Mouse (Mus musculus) myocyte (in vitro differentiated cells): ENCODE results near the gene Clec3b. TPM values are rescaled to one million over a fixed set of nuclear protein-coding genes. Genes with fewer than 3 reads are reported as not detected.

Source experiments
- H3K27me3 ChIP-seq: one replicate; pipeline ENCODE4 v1.6.1; 2011; ENCODE audit not compliant: control insufficient read depth, insufficient read depth, insufficient read length
- H3K36me3 ChIP-seq: one replicate; pipeline ENCODE4 v1.6.1; 2011; ENCODE audit not compliant: control insufficient read depth, insufficient read depth
- H3K4me2 ChIP-seq: one replicate; pipeline ENCODE4 v1.6.1; 2011; ENCODE audit warnings: low read depth, control low read depth
- H3K4me3 ChIP-seq: one replicate; pipeline ENCODE4 v1.5.1; 2011; ENCODE audit warnings: mild to moderate bottlenecking, control low read depth, moderate library complexity
- H3K79me2 ChIP-seq: one replicate; pipeline ENCODE4 v1.6.1; 2011; ENCODE audit not compliant: control insufficient read depth, insufficient read depth
- H3ac ChIP-seq: one replicate; pipeline ENCODE4 v1.6.1; 2011; ENCODE audit not compliant: control insufficient read depth, insufficient read length
- CEBPB ChIP-seq: IDR thresholded peaks from 2 replicates; pipeline ENCODE4 v1.6.1; 2011; ENCODE audit warnings: mild to moderate bottlenecking, moderate library complexity; ENCODE audit not compliant: poor library complexity, insufficient read depth, severe bottlenecking
- E2F4 ChIP-seq: IDR thresholded peaks from one replicate; pipeline ENCODE4 v1.6.1; 2011; ENCODE audit warnings: mild to moderate bottlenecking, control low read depth, moderate library complexity; ENCODE audit not compliant: insufficient read depth
- MAX ChIP-seq: IDR thresholded peaks from one replicate; pipeline ENCODE4 v1.6.1; 2011; ENCODE audit warnings: low read depth, mild to moderate bottlenecking, control low read depth
- MYOD1 ChIP-seq, 3 experiments: IDR thresholded peaks; one replicate each; pipeline ENCODE4 v1.6.1; 2011; ENCODE audit warnings: control low read depth in 2 of 3, low read depth in 2 of 3, mild to moderate bottlenecking in 2 of 3, moderate library complexity in 1 of 3; ENCODE audit not compliant: insufficient read length in 2 of 3, control insufficient read depth in 1 of 3
- MYOG ChIP-seq, 3 experiments: IDR thresholded peaks; one replicate each; pipeline ENCODE4 v1.6.1; 2011; ENCODE audit warnings: control low read depth in 2 of 3, low read depth in 2 of 3, mild to moderate bottlenecking in 2 of 3; ENCODE audit not compliant: insufficient read length in 2 of 3, control insufficient read depth in 1 of 3, insufficient read depth in 1 of 3
- POLR2A ChIP-seq: IDR thresholded peaks from one replicate; pipeline ENCODE4 v1.6.1; 2011; ENCODE audit warnings: low read depth, mild to moderate bottlenecking, control low read depth, moderate library complexity; ENCODE audit not compliant: insufficient read length
- POLR2AphosphoS2 ChIP-seq: IDR thresholded peaks from one replicate; pipeline ENCODE4 v1.6.1; 2011; ENCODE audit warnings: low read depth, control low read depth; ENCODE audit not compliant: insufficient read length
- REST ChIP-seq: IDR thresholded peaks from one replicate; pipeline ENCODE4 v1.6.1; 2011; ENCODE audit warnings: mild to moderate bottlenecking, control low read depth, moderate library complexity; ENCODE audit not compliant: insufficient read depth, insufficient read length
- SRF ChIP-seq: IDR thresholded peaks from one replicate; pipeline ENCODE4 v1.6.1; 2011; ENCODE audit warnings: low read depth; ENCODE audit not compliant: control insufficient read depth, insufficient read length
- TCF12 ChIP-seq: IDR thresholded peaks from one replicate; pipeline ENCODE4 v1.6.1; 2011; ENCODE audit warnings: mild to moderate bottlenecking, control low read depth; ENCODE audit not compliant: poor library complexity, insufficient read depth, severe bottlenecking
- TCF3 ChIP-seq: IDR thresholded peaks from one replicate; pipeline ENCODE4 v1.6.1; 2011; ENCODE audit warnings: low read depth, control low read depth; ENCODE audit not compliant: insufficient read length
- USF1 ChIP-seq: IDR thresholded peaks from one replicate; pipeline ENCODE4 v1.6.1; 2011; ENCODE audit warnings: low read depth, mild to moderate bottlenecking, control low read depth, moderate library complexity
- polyA plus RNA-seq: library from polyadenylated mRNA; unstranded; fragments of >200 nt; fragmentation: generic; extraction: Trizol; gene quantifications from one replicate; pipeline ENCODE4 v1.2.1, GENCODE M21; 2012; ENCODE audit warnings: missing spikeins

Gene Clec3b
- polyA plus RNA-seq, 1 experiment = 0.10 TPM

DNA sequence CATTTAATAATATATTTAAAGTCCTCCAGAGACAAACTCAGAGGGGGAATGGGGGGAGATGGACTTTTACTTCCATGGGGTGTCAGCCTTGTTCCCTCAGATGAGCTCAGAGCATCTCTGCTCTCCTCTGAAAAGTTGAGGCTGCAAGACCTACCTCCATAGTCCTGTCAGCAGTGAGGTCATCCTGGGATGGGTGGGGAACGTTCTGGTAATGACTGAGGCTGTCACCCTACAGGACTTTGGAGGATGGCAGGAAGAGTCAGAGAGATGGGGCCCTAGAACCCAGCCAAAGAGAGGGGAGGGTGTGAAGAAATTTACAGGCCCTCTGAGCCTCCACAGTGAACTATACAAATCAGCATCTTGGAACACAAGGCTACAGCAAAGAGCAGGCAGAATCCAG is 815 bp downstream of the Clec3b start:
- H3ac ChIP-seq = no peak overlapping the region
- no peak overlapping the region for H3K4me3 ChIP-seq
- no peak overlapping the region for H3K4me2 ChIP-seq
- no peaks in the 10 kb centered on the region for H3K79me2 ChIP-seq
- no peak for TF ChIP-seq MYOD1 (IDR thresholded peaks at IDR 0.05; ENCODE audit: control insufficient read depth in 1 of 3, insufficient read length in 2 of 3, low read depth in 2 of 3)
- H3K27me3 ChIP-seq = no peaks in the 10 kb centered on the region
- H3K36me3 ChIP-seq = no peaks in the 10 kb centered on the region

DNA sequence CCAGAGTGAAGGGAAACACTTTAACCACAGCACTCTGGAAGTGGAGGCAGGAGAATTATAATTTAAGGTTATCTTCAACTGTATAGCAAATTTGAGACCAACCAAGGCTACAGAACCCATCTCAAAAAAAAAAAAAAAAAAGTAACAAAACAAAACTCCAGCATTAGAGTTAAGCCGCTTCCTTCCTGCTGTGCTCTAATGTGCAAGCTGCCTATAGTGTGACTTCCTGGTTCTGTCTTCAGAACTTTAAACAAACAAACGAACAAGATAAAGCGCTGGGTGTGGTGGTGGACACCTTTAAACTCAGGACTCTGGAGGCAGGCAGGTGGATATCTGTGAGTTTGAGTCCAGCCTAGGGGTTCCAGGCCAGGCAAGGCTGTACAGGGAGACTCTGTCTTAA is 1.3 kb downstream of the Clec3b start:
- Histone ChIP-seq H3ac (no peak overlapping the region), H3K27me3 (no peaks in the 10 kb centered on the region), H3K4me2 (no peak overlapping the region), H3K36me3 (no peaks in the 10 kb centered on the region), H3K4me3 (no peak overlapping the region), H3K79me2 (no peaks in the 10 kb centered on the region)
- TF ChIP-seq MAX (no peak), USF1 (no peak), CEBPB (no peak)

DNA sequence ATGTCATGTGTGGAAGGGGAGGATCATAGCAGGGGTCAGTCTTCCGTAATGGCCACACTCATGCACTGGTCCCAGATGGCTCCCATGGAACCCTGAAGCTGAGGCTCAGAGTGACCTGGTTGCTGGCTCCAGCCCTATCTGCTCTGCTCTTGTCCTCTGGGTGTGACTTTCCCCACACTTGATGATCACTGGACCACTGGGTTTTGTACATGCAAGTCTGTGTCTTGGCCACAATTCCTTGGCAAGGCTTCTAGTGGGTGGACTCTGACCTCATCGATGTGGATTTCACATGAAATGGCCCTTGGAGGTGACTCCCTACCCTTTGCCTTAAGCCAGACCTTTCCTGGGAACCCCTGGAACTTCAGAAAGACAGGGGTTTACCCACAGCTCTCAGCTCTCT is 2.4 kb downstream of the Clec3b start:
- no peaks in the 10 kb centered on the region for H3K79me2 ChIP-seq
- no peaks in the 10 kb centered on the region for H3K36me3 ChIP-seq
- no peak for TF ChIP-seq USF1
- no peak for TF ChIP-seq MAX
- no peak for TF ChIP-seq REST
- no peak for TF ChIP-seq MYOD1 (IDR thresholded peaks at IDR 0.05; ENCODE audit: control insufficient read depth in 1 of 3, insufficient read length in 2 of 3, low read depth in 2 of 3)
- no peak for TF ChIP-seq TCF3
- TF ChIP-seq E2F4 = no peak
- TF ChIP-seq CEBPB = no peak
- no peak for TF ChIP-seq POLR2A
- no peak for TF ChIP-seq MYOG (IDR thresholded peaks at IDR 0.05; ENCODE audit: control insufficient read depth in 1 of 3, insufficient read depth in 1 of 3, insufficient read length in 2 of 3, low read depth in 2 of 3)
- TF ChIP-seq TCF12 = no peak
- TF ChIP-seq SRF = no peak
- no peak for TF ChIP-seq POLR2AphosphoS2
- H3K27me3 ChIP-seq = no peaks in the 10 kb centered on the region
- H3K4me2 ChIP-seq = no peak overlapping the region
- no peak overlapping the region for H3ac ChIP-seq
- H3K4me3 ChIP-seq = no peak overlapping the region

DNA sequence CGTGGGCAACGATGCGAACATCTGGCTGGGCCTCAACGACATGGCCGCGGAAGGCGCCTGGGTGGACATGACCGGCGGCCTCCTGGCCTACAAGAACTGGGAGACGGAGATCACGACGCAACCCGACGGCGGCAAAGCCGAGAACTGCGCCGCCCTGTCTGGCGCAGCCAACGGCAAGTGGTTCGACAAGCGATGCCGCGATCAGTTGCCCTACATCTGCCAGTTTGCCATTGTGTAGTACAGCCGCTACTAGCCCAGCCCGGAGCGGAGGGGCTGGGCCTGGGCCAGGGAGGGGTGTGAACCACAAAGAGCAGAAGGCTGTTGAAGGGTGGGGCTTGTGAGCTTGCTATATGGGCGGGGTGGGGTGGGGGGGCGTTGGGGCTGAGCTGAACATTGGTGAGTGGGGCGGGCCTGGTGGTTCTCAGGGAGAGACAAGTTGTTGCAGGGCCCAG is 6.2 kb downstream of the Clec3b start:
- Histone ChIP-seq H3K4me3 (no peak overlapping the region), H3K27me3 (no peaks in the 10 kb centered on the region), H3K36me3 (no peaks in the 10 kb centered on the region), H3K4me2 (no peak overlapping the region), H3K79me2 (no peaks in the 10 kb centered on the region), H3ac (no peak overlapping the region)
- no peak for TF ChIP-seq USF1

DNA sequence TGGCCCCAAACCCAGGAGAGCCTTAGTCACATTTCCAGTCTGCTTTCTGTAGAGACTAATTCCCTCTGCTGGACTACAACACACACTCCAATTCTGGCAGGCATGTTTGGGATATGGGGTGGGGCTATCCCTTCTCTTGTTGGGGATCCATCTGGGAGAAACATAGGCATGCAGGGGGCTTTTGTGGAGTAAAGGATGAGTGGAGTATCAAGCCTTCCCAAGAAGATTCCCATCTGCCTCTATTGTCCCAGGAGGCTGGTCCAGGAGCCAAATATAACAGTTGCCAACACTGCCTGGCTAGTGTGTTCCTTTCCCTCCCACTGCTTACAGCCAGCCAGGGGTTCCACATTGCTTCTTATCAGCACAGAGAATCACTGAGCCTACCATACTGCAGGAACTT is 7.0 kb downstream of the Clec3b start:
- H3K4me2 ChIP-seq = no peak overlapping the region
- H3K79me2 ChIP-seq = no peaks in the 10 kb centered on the region
- no peaks in the 10 kb centered on the region for H3K36me3 ChIP-seq
- H3K27me3 ChIP-seq = no peaks in the 10 kb centered on the region
- no peak overlapping the region for H3ac ChIP-seq
- TF ChIP-seq MAX = no peak
- TF ChIP-seq POLR2A = no peak
- no peak for TF ChIP-seq MYOD1 (IDR thresholded peaks at IDR 0.05; ENCODE audit: control insufficient read depth in 1 of 3, insufficient read length in 2 of 3, low read depth in 2 of 3)
- TF ChIP-seq TCF3 = no peak
- no peak for TF ChIP-seq MYOG (IDR thresholded peaks at IDR 0.05; ENCODE audit: control insufficient read depth in 1 of 3, insufficient read depth in 1 of 3, insufficient read length in 2 of 3, low read depth in 2 of 3)
- TF ChIP-seq REST = no peak
- no peak for TF ChIP-seq TCF12
- H3K4me3 ChIP-seq = no peak overlapping the region

DNA sequence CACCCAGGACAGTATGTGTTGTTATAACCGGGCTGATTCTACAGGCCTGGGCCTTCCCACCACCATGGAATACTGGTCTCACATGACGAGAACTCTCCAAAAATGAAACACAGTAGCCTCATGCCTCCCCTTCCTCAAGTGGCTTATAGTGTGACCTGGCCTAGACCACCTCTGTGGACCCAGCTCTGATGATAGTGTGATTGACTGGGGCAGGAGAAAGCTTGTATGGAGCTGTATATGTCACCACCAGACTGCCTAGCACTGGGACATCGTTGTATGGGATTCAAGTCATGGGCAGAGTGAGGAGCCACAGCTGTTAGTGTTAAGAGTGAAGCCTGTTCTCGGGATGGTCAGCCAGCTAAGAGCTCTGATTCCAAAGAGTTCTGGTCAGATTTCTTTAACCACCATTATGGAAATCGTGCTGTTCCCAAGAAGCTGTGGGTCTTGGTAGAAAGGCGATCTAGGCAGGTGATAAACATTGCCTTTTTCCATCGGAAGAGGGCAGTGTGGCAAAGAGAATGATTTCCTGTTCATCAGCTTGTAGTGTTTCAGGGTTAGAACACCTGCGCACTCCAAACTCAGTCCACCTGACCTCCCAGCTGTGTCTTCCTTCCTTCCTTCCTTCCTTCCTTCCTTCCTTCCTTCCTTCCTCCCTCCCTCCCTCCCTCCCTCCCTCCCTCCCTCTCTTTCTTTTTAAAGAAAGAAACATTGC is 7.5 kb downstream of the Clec3b start:
- TF ChIP-seq REST = no peak
- no peak overlapping the region for H3ac ChIP-seq
- H3K36me3 ChIP-seq = no peaks in the 10 kb centered on the region
- no peaks in the 10 kb centered on the region for H3K79me2 ChIP-seq
- H3K27me3 ChIP-seq = no peaks in the 10 kb centered on the region
- no peak overlapping the region for H3K4me3 ChIP-seq
- no peak overlapping the region for H3K4me2 ChIP-seq
